In the genomic region with DNA sequence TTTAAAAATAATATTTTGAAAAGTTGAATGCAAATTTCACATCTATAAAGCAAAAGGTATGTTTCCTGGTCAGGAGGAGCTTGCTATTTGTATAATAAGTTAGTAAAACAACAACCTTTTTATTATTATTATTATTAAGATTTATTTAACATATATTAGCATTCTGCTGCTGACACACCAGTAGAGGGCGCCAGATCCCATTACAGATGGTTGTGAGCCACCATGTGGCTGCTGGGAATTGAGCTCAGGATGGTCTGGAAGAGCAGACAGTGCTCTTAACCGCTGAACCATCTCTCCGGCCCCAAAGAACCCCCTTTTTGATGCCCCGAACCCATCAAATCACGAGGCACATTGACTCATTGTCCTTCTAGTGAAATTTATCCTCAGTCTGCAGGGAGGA, we compare ENCODE assay signal across 22 mouse cellular contexts. TPM values are rescaled to one million over a fixed set of nuclear protein-coding genes. Genes with fewer than 3 reads are reported as not detected.
DNase-seq lines count a peak whose midpoint lies in the region; ATAC-seq and TF ChIP-seq lines count a peak whose summit lies in the region.
"Had no signal": no experiment of that assay in that cellular context is flagged by ENCODE, and none has a peak within 500 bp of the region (broad histone marks: within the 10 kb centered on the region; RNA-seq: fewer than 3 reads in every experiment).

No protein-coding gene starts in this region.

- H3K4me1 ChIP-seq in intestine, postnatal 0 days (replicated peaks; ENCODE audit: control insufficient read depth, insufficient read depth, low read length): no peaks in the 10 kb centered on the region; the same call in 1 of the 2 replicates
- H3K4me1 ChIP-seq in intestine, embryonic 16.5 days (ENCODE audit: control insufficient read depth, insufficient read depth, low read length): peaks cover 14% of the 10 kb centered on the region
- no peaks in the 10 kb centered on the region for H3K4me1 ChIP-seq in midbrain, postnatal 0 days (ENCODE audit: insufficient read depth, low read length)
- peaks cover 19% of the 10 kb centered on the region for H3K4me1 ChIP-seq in midbrain, embryonic 15.5 days

- no peak overlapping the region for H3K4me2 ChIP-seq in intestine, postnatal 0 days (replicated peaks; ENCODE audit: low read depth)
- H3K4me2 ChIP-seq in intestine, embryonic 16.5 days (ENCODE audit: low read depth, low read length): no peak overlapping the region
- H3K4me2 ChIP-seq in midbrain, postnatal 0 days (ENCODE audit: low read depth, low read length, poor library complexity, severe bottlenecking): no peak overlapping the region
- no peak overlapping the region for H3K4me2 ChIP-seq in midbrain, embryonic 15.5 days
- H3K4me2 ChIP-seq: embryonic facial prominence, embryonic 15.5 days; heart, embryonic 15.5 days; midbrain, embryonic 12.5 days; neural tube, embryonic 15.5 days had no signal

- no peak overlapping the region for H3K4me3 ChIP-seq in intestine, postnatal 0 days (ENCODE audit: low read depth, low read length)
- no peak overlapping the region for H3K4me3 ChIP-seq in intestine, embryonic 16.5 days (ENCODE audit: low read length)
- no peak overlapping the region for H3K4me3 ChIP-seq in midbrain, postnatal 0 days (ENCODE audit: low read depth, low read length)
- no peak overlapping the region for H3K4me3 ChIP-seq in midbrain, embryonic 15.5 days
- H3K4me3 ChIP-seq: embryonic facial prominence, embryonic 15.5 days; forebrain, embryonic 10.5 days; heart, embryonic 15.5 days; hindbrain, embryonic 10.5 days; limb, embryonic 13.5 days; midbrain, embryonic 12.5 days; myocyte; neural tube, embryonic 15.5 days had no signal

- H3K9ac ChIP-seq in intestine, postnatal 0 days (ENCODE audit: low read depth, low read length): no peak overlapping the region
- no peak overlapping the region for H3K9ac ChIP-seq in intestine, embryonic 16.5 days (ENCODE audit: low read depth, low read length)
- no peak overlapping the region for H3K9ac ChIP-seq in midbrain, postnatal 0 days (replicated peaks; ENCODE audit: low read length, poor library complexity, severe bottlenecking)
- no peak overlapping the region for H3K9ac ChIP-seq in midbrain, embryonic 15.5 days
- H3K9ac ChIP-seq: embryonic facial prominence, embryonic 15.5 days; heart, embryonic 15.5 days; limb, embryonic 13.5 days; midbrain, embryonic 12.5 days; neural tube, embryonic 15.5 days had no signal

- H3K9me3 ChIP-seq in intestine, postnatal 0 days (ENCODE audit: control insufficient read depth): no peaks in the 10 kb centered on the region
- no peaks in the 10 kb centered on the region for H3K9me3 ChIP-seq in intestine, embryonic 16.5 days (ENCODE audit: control insufficient read depth, low read length)
- no peaks in the 10 kb centered on the region for H3K9me3 ChIP-seq in midbrain, postnatal 0 days (ENCODE audit: low read length)
- H3K9me3 ChIP-seq in midbrain, embryonic 15.5 days: no peaks in the 10 kb centered on the region
- H3K9me3 ChIP-seq: embryonic facial prominence, embryonic 15.5 days; forebrain, embryonic 10.5 days; heart, embryonic 15.5 days; hindbrain, embryonic 10.5 days; limb, embryonic 13.5 days; midbrain, embryonic 12.5 days; neural tube, embryonic 15.5 days had no signal

- H3K36me3 ChIP-seq in intestine, postnatal 0 days (ENCODE audit: control insufficient read depth, insufficient read depth): no peaks in the 10 kb centered on the region
- H3K36me3 ChIP-seq in intestine, embryonic 16.5 days (ENCODE audit: control insufficient read depth, insufficient read depth, low read length): no peaks in the 10 kb centered on the region
- H3K36me3 ChIP-seq in midbrain, postnatal 0 days (ENCODE audit: insufficient read depth, low read length): no peaks in the 10 kb centered on the region
- no peaks in the 10 kb centered on the region for H3K36me3 ChIP-seq in midbrain, embryonic 15.5 days (replicated peaks)
- H3K36me3 ChIP-seq: embryonic facial prominence, embryonic 15.5 days; forebrain, embryonic 10.5 days; heart, embryonic 15.5 days; hindbrain, embryonic 10.5 days; limb, embryonic 13.5 days; midbrain, embryonic 12.5 days; neural tube, embryonic 15.5 days had no signal

- TF ChIP-seq CTCF in intestine, postnatal 0 days (IDR thresholded peaks at IDR 0.05; ENCODE audit: low read depth): peak; percentile 33; the same call in 1 of the 2 replicates
- TF ChIP-seq CTCF in midbrain, postnatal 0 days (IDR thresholded peaks at IDR 0.05): peak; percentile 58

- 60% methylated on average over 5 of the region's 5 CpGs for WGBS in intestine, postnatal 0 days
- 59% methylated on average over 5 of the region's 5 CpGs for WGBS in intestine, embryonic 16.5 days
- 64% methylated on average over 5 of the region's 5 CpGs for WGBS in midbrain, postnatal 0 days
- WGBS in midbrain, embryonic 15.5 days: 60% methylated on average over 5 of the region's 5 CpGs

- H3K27me3 ChIP-seq in intestine, postnatal 0 days (replicated peaks; ENCODE audit: control insufficient read depth, insufficient read depth, low read length): peaks cover 14% of the 10 kb centered on the region; the same call in 1 of the 2 replicates
- H3K27me3 ChIP-seq in intestine, embryonic 16.5 days (replicated peaks; ENCODE audit: control insufficient read depth, insufficient read depth, low read length): peaks cover 9% of the 10 kb centered on the region
- H3K27me3 ChIP-seq in midbrain, postnatal 0 days (ENCODE audit: insufficient read depth, low read length): no peaks in the 10 kb centered on the region
- H3K27me3 ChIP-seq in midbrain, embryonic 15.5 days (replicated peaks): 0 out of 2 replicates have a peak, but pooled peaks cover 5% of the 10 kb centered on the region
- H3K27me3 ChIP-seq: neural tube, embryonic 15.5 days had no signal

- no peak overlapping the region for H3K27ac ChIP-seq in intestine, postnatal 0 days (ENCODE audit: low read depth, low read length)
- H3K27ac ChIP-seq in intestine, embryonic 16.5 days (ENCODE audit: low read length): no peak overlapping the region
- H3K27ac ChIP-seq in midbrain, postnatal 0 days (ENCODE audit: low read depth, low read length): no peak overlapping the region
- H3K27ac ChIP-seq in midbrain, embryonic 15.5 days: no peak overlapping the region
- H3K27ac ChIP-seq: embryonic facial prominence, embryonic 15.5 days; forebrain, embryonic 10.5 days; heart, embryonic 15.5 days; hindbrain, embryonic 10.5 days; limb, embryonic 13.5 days; midbrain, embryonic 12.5 days had no signal

- no peak for ATAC-seq in intestine, postnatal 0 days
- no peak for ATAC-seq in intestine, embryonic 16.5 days
- ATAC-seq in midbrain, postnatal 0 days (ENCODE audit: low FRiP score): no peak
- no peak for ATAC-seq in midbrain, embryonic 15.5 days (replicated peaks)
- ATAC-seq: CD4-positive, CD25-positive, alpha-beta regulatory T cell, adult 4 months; inflammation-experienced regulatory T-cells, adult 6 months had no signal

- DNase-seq in adrenal gland, postnatal 14 days: peak; percentile 1
- no peak for DNase-seq in adrenal gland, adult 2 months
- DNase-seq in midbrain, postnatal 0 days (ENCODE audit: low spot score): no peak
- no peak for DNase-seq in thymus, postnatal 4 days
- DNase-seq in embryo, embryonic 11 days: no peak
- DNase-seq: adrenal gland, postnatal 25 days; cerebellum, adult 9-11 months; lung, adult 18-20 months; thymus, adult 18-20 months had no signal

RNA-seq across cellular contexts. Expression of gene Cabp1, which starts 13.1 kb away (rescaled TPM):
- total RNA-seq in adrenal gland, postnatal 14 days (2021): 9.9 and 11.1 TPM in 2 replicates
- total RNA-seq in adrenal gland, adult 2 months (2021): 10 to 100 TPM; 37.7 to 57.1 TPM
- 45.7 and 61.7 TPM in 2 replicates for polyA plus RNA-seq in adrenal gland, adult 2 months (2012; rRNA removed)
- polyA plus RNA-seq in intestine, postnatal 0 days (2015; fragmentation: Nextera tagmentation; extraction: Ambion mirVana): 0.57 and 0.90 TPM in 2 replicates
- 0.80 and 1.2 TPM in 2 replicates for polyA plus RNA-seq in intestine, embryonic 16.5 days (2015; fragmentation: Nextera tagmentation; extraction: Ambion mirVana)
- total RNA-seq in midbrain, postnatal 0 days (2014; rRNA removed): 15.5 and 29.8 TPM in 2 replicates
- 11.1 and 12.7 TPM in 2 replicates for polyA plus RNA-seq in midbrain, postnatal 0 days (2015; fragmentation: Nextera tagmentation; extraction: Ambion mirVana)
- polyA plus RNA-seq in midbrain, embryonic 15.5 days (2015; fragmentation: Nextera tagmentation; extraction: Ambion mirVana): 5.2 and 6.0 TPM in 2 replicates
- polyA plus RNA-seq: CD4-positive, CD25-positive, alpha-beta regulatory T cell, adult 4 months; inflammation-experienced regulatory T-cells, adult 6 months had no signal

RNA-seq across cellular contexts. Expression of gene Pop5, which starts 28.4 kb away (rescaled TPM):
- total RNA-seq in adrenal gland, postnatal 14 days (2021): 92.6 and 92.9 TPM in 2 replicates
- 10 to 100 TPM; 53.1 to 84.0 TPM for total RNA-seq in adrenal gland, adult 2 months (2021)
- polyA plus RNA-seq in adrenal gland, adult 2 months (2012; rRNA removed): 194 and 250 TPM in 2 replicates
- 75.7 and 77.1 TPM in 2 replicates for polyA plus RNA-seq in intestine, postnatal 0 days (2015; fragmentation: Nextera tagmentation; extraction: Ambion mirVana)
- 124 and 141 TPM in 2 replicates for polyA plus RNA-seq in intestine, embryonic 16.5 days (2015; fragmentation: Nextera tagmentation; extraction: Ambion mirVana)
- total RNA-seq in midbrain, postnatal 0 days (2014; rRNA removed): 33.2 and 41.5 TPM in 2 replicates
- 95.5 and 101 TPM in 2 replicates for polyA plus RNA-seq in midbrain, postnatal 0 days (2015; fragmentation: Nextera tagmentation; extraction: Ambion mirVana)
- polyA plus RNA-seq in midbrain, embryonic 15.5 days (2015; fragmentation: Nextera tagmentation; extraction: Ambion mirVana): 93.6 and 94.4 TPM in 2 replicates

RNA-seq across cellular contexts. Expression of gene Mlec, which starts 49.3 kb away (rescaled TPM):
- total RNA-seq in adrenal gland, postnatal 14 days (2021): 140 and 144 TPM in 2 replicates
- 100 to 1,000 TPM; 165 to 185 TPM for total RNA-seq in adrenal gland, adult 2 months (2021)
- 74.7 and 96.9 TPM in 2 replicates for polyA plus RNA-seq in adrenal gland, adult 2 months (2012; rRNA removed)
- 56.7 and 59.7 TPM in 2 replicates for polyA plus RNA-seq in intestine, postnatal 0 days (2015; fragmentation: Nextera tagmentation; extraction: Ambion mirVana)
- 68.5 and 82.4 TPM in 2 replicates for polyA plus RNA-seq in intestine, embryonic 16.5 days (2015; fragmentation: Nextera tagmentation; extraction: Ambion mirVana)
- total RNA-seq in midbrain, postnatal 0 days (2014; rRNA removed): 61.7 and 64.6 TPM in 2 replicates
- 11.4 and 16.2 TPM in 2 replicates for polyA plus RNA-seq in midbrain, postnatal 0 days (2015; fragmentation: Nextera tagmentation; extraction: Ambion mirVana)
- polyA plus RNA-seq in midbrain, embryonic 15.5 days (2015; fragmentation: Nextera tagmentation; extraction: Ambion mirVana): 28.9 and 29.8 TPM in 2 replicates
